Mouse (Mus musculus): Measurements from ENCODE around the gene Pde4b. TPM values are rescaled to one million over a fixed set of nuclear protein-coding genes. Genes with fewer than 3 reads are reported as not detected.

Pde4b gene
- polyA plus RNA-seq, 1 experiment from 2014 or later = 7.0 TPM

DNA sequence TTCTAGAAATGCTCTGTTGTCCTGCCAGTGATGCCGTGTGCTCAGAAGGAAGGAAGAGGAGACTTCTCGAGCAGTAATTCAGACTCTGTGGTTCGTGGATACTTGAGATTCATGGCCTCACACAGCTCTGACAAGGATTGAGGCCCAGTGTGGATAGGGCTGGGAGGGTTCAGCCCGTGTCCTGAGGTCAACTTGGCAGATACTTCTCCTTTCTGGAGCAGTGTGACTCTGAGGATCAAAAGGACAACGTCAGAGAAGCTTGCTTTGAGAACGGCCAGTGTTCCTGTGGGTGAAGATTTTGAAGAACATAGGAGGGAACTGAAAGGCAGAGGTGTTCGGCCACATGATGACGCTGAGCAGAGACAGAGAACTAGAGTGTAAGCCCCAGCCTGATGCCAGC lies 537.6 kb downstream of the Pde4b start:
- 86% methylated on average over 8 of the region's 8 CpGs for WGBS
- H3K27me3 ChIP-seq (ENCODE audit: control insufficient read depth, insufficient read depth, low read length) = no peaks in the 10 kb centered on the region

GRCm38 (mm10) chr4:102627799-102628198 lies 540.5 kb downstream of the Pde4b start:
- 90% methylated on average over 4 of the region's 4 CpGs for WGBS
- no peaks in the 10 kb centered on the region for H3K36me3 ChIP-seq (ENCODE audit: control insufficient read depth, insufficient read depth, low read length)
- ATAC-seq (ENCODE audit: low FRiP score) = no peak
- no peak for DNase-seq (ENCODE audit: low spot score)
- no peak overlapping the region for H3K9ac ChIP-seq (ENCODE audit: low read depth, low read length)
- H3K4me1 ChIP-seq (replicated peaks; ENCODE audit: control insufficient read depth, insufficient read depth, low read length) = no peaks in the 10 kb centered on the region
- no peak overlapping the region for H3K4me2 ChIP-seq (replicated peaks; ENCODE audit: low read depth, low read length)
- H3K9me3 ChIP-seq (ENCODE audit: control insufficient read depth, low read length) = no peaks in the 10 kb centered on the region
- no peak overlapping the region for H3K4me3 ChIP-seq (ENCODE audit: low read depth, low read length)
- no peak overlapping the region for H3K27ac ChIP-seq (ENCODE audit: low read depth, low read length)
- H3K27me3 ChIP-seq (ENCODE audit: control insufficient read depth, insufficient read depth, low read length) = no peaks in the 10 kb centered on the region

More for the DNA sequence above, 537.6 kb downstream of the Pde4b start:
- H3K36me3 ChIP-seq (ENCODE audit: control insufficient read depth, insufficient read depth, low read length) = no peaks in the 10 kb centered on the region
- DNase-seq (ENCODE audit: low spot score) (no peak), ATAC-seq (ENCODE audit: low FRiP score) (no peak)
- H3K4me1 ChIP-seq (replicated peaks; ENCODE audit: control insufficient read depth, insufficient read depth, low read length) = no peaks in the 10 kb centered on the region
- H3K9me3 ChIP-seq (ENCODE audit: control insufficient read depth, low read length) = no peaks in the 10 kb centered on the region
- H3K4me2 ChIP-seq (replicated peaks; ENCODE audit: low read depth, low read length) = no peak overlapping the region
- H3K9ac ChIP-seq (ENCODE audit: low read depth, low read length) = no peak overlapping the region
- no peak overlapping the region for H3K27ac ChIP-seq (ENCODE audit: low read depth, low read length)
- H3K4me3 ChIP-seq (ENCODE audit: low read depth, low read length) = no peak overlapping the region

DNA sequence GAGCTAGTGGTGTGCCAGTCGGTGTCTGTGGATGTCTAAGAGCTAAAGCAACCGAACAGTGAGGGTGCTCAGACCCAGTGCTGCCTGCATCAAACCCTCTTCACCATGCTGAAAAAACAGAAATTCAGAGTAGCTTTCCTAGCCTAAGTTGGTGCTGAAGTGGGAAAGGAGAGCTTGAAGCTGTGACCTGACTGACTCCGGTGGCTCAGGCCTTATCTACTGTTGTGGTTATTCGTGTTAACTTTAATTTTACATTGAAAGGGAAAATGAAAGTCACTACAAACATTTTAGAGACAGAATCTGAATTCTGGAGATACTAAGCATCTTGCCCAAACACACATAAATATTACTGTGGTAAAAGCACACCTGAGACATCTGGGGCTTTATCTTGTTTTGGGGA lies 542.3 kb downstream of the Pde4b start:
- 87% methylated on average over 4 of the region's 4 CpGs for WGBS
- DNase-seq (ENCODE audit: low spot score) = no peak

GRCm38 (mm10) chr4:102630261-102630660 lies 542.9 kb downstream of the Pde4b start:
- DNase-seq (ENCODE audit: low spot score) (no peak), ATAC-seq (ENCODE audit: low FRiP score) (no peak)
- Histone ChIP-seq H3K36me3 (ENCODE audit: control insufficient read depth, insufficient read depth, low read length) (no peaks in the 10 kb centered on the region), H3K9me3 (ENCODE audit: control insufficient read depth, low read length) (no peaks in the 10 kb centered on the region), H3K4me1 (replicated peaks; ENCODE audit: control insufficient read depth, insufficient read depth, low read length) (no peaks in the 10 kb centered on the region), H3K4me3 (ENCODE audit: low read depth, low read length) (no peak overlapping the region), H3K27me3 (ENCODE audit: control insufficient read depth, insufficient read depth, low read length) (no peaks in the 10 kb centered on the region), H3K9ac (ENCODE audit: low read depth, low read length) (no peak overlapping the region), H3K4me2 (replicated peaks; ENCODE audit: low read depth, low read length) (no peak overlapping the region), H3K27ac (ENCODE audit: low read depth, low read length) (no peak overlapping the region)
- WGBS = 49% methylated on average over 6 of the region's 6 CpGs

More for the DNA sequence above, 542.3 kb downstream of the Pde4b start:
- Histone ChIP-seq H3K36me3 (ENCODE audit: control insufficient read depth, insufficient read depth, low read length) (no peaks in the 10 kb centered on the region), H3K4me3 (ENCODE audit: low read depth, low read length) (no peak overlapping the region), H3K9me3 (ENCODE audit: control insufficient read depth, low read length) (no peaks in the 10 kb centered on the region), H3K4me1 (replicated peaks; ENCODE audit: control insufficient read depth, insufficient read depth, low read length) (no peaks in the 10 kb centered on the region), H3K9ac (ENCODE audit: low read depth, low read length) (no peak overlapping the region), H3K27ac (ENCODE audit: low read depth, low read length) (no peak overlapping the region), H3K27me3 (ENCODE audit: control insufficient read depth, insufficient read depth, low read length) (no peaks in the 10 kb centered on the region), H3K4me2 (replicated peaks; ENCODE audit: low read depth, low read length) (no peak overlapping the region)
- ATAC-seq (ENCODE audit: low FRiP score) = no peak

- DNase-seq (ENCODE audit: low spot score) = peak; percentile 17
- H3K4me3 ChIP-seq (ENCODE audit: low read depth, low read length) = no peak overlapping the region
- 55% methylated on average over 3 of the region's 3 CpGs for WGBS
- H3K27ac ChIP-seq (ENCODE audit: low read depth, low read length) = no peak overlapping the region
- H3K27me3 ChIP-seq (ENCODE audit: control insufficient read depth, insufficient read depth, low read length) = no peaks in the 10 kb centered on the region
- no peaks in the 10 kb centered on the region for H3K36me3 ChIP-seq (ENCODE audit: control insufficient read depth, insufficient read depth, low read length)
- H3K9me3 ChIP-seq (ENCODE audit: control insufficient read depth, low read length) = no peaks in the 10 kb centered on the region
- H3K4me2 ChIP-seq (replicated peaks; ENCODE audit: low read depth, low read length) = no peak overlapping the region
- no peaks in the 10 kb centered on the region for H3K4me1 ChIP-seq (replicated peaks; ENCODE audit: control insufficient read depth, insufficient read depth, low read length)
- H3K9ac ChIP-seq (ENCODE audit: low read depth, low read length) = no peak overlapping the region
- ATAC-seq (ENCODE audit: low FRiP score) = no peak
Observed at GRCm38 (mm10) chr4:102631624-102632023, 544.3 kb downstream of the Pde4b start.

- Histone ChIP-seq H3K9me3 (ENCODE audit: control insufficient read depth, low read length) (no peaks in the 10 kb centered on the region), H3K9ac (ENCODE audit: low read depth, low read length) (no peak overlapping the region), H3K4me2 (replicated peaks; ENCODE audit: low read depth, low read length) (no peak overlapping the region), H3K27ac (ENCODE audit: low read depth, low read length) (no peak overlapping the region), H3K4me1 (replicated peaks; ENCODE audit: control insufficient read depth, insufficient read depth, low read length) (no peaks in the 10 kb centered on the region), H3K36me3 (ENCODE audit: control insufficient read depth, insufficient read depth, low read length) (no peaks in the 10 kb centered on the region), H3K27me3 (ENCODE audit: control insufficient read depth, insufficient read depth, low read length) (no peaks in the 10 kb centered on the region), H3K4me3 (ENCODE audit: low read depth, low read length) (no peak overlapping the region)
- ATAC-seq (ENCODE audit: low FRiP score) (no peak), DNase-seq (ENCODE audit: low spot score) (no peak)
- WGBS = 92% methylated on average over 5 of the region's 5 CpGs
Observed at GRCm38 (mm10) chr4:102633241-102633640, 545.9 kb downstream of the Pde4b start.

DNA sequence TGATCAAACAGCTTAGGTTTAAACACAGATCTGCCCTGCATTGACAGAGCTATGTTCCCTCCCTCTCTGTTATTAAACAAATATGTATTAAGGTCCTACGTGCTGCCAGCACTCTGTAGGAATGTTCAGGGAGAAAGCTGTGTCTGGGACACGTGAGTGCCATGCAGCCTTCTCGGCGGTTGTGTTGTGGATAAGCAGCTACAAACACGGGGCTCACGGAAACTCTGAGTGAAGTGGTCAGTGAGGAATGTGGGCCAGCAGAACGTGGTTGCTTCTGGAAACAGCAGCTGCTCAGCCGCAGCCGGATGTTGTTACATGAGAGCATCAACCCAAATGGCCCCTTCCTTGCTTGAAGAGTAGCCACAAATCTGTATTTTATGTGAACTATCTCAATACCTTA lies 547.9 kb downstream of the Pde4b start:
- Histone ChIP-seq H3K27me3 (ENCODE audit: control insufficient read depth, insufficient read depth, low read length) (no peaks in the 10 kb centered on the region), H3K4me1 (replicated peaks; ENCODE audit: control insufficient read depth, insufficient read depth, low read length) (no peaks in the 10 kb centered on the region), H3K36me3 (ENCODE audit: control insufficient read depth, insufficient read depth, low read length) (no peaks in the 10 kb centered on the region), H3K4me2 (replicated peaks; ENCODE audit: low read depth, low read length) (no peak overlapping the region), H3K27ac (ENCODE audit: low read depth, low read length) (no peak overlapping the region), H3K4me3 (ENCODE audit: low read depth, low read length) (no peak overlapping the region), H3K9ac (ENCODE audit: low read depth, low read length) (no peak overlapping the region), H3K9me3 (ENCODE audit: control insufficient read depth, low read length) (no peaks in the 10 kb centered on the region)
- 77% methylated on average over 9 of the region's 9 CpGs for WGBS
- ATAC-seq (ENCODE audit: low FRiP score) = no peak
- no peak for DNase-seq (ENCODE audit: low spot score)

- H3K4me3 ChIP-seq (ENCODE audit: low read depth, low read length) = no peak overlapping the region
- H3K27me3 ChIP-seq (ENCODE audit: control insufficient read depth, insufficient read depth, low read length) = no peaks in the 10 kb centered on the region
- no peak overlapping the region for H3K9ac ChIP-seq (ENCODE audit: low read depth, low read length)
- 84% methylated on average over 8 of the region's 8 CpGs for WGBS
- no peaks in the 10 kb centered on the region for H3K9me3 ChIP-seq (ENCODE audit: control insufficient read depth, low read length)
- H3K4me1 ChIP-seq (replicated peaks; ENCODE audit: control insufficient read depth, insufficient read depth, low read length) = no peaks in the 10 kb centered on the region
- H3K36me3 ChIP-seq (ENCODE audit: control insufficient read depth, insufficient read depth, low read length) = no peaks in the 10 kb centered on the region
- no peak for DNase-seq (ENCODE audit: low spot score)
- ATAC-seq (ENCODE audit: low FRiP score) = no peak
- no peak overlapping the region for H3K4me2 ChIP-seq (replicated peaks; ENCODE audit: low read depth, low read length)
- H3K27ac ChIP-seq (ENCODE audit: low read depth, low read length) = no peak overlapping the region
Observed at GRCm38 (mm10) chr4:102635944-102636343, 548.6 kb downstream of the Pde4b start.

DNA sequence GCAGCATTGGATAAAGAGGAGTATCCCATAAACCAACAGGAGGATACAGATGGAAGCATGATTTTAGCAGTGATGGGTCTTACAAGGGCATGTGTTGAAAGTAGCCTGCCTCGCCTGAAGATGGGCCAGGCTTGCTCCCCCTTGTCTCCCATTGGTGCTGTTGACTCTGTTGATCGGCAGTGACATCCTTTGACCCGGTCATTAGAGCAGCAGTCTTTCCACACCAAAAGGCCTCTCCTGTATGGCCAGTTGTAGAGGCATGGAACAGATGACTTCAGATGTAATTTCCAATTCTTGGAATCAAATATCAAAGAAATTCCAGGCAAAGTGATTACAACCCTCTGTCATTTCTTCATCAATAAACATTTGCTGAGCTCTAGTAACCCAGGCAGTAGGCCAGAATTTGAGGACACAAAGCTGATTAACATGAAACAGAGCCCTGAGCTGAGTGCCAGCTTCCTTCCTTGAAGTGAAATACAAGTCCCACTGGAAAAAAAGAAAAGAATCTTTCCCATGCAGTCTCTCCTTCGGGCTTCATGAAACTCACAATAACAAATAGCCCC lies 550.1 kb downstream of the Pde4b start:
- no peak overlapping the region for H3K4me2 ChIP-seq (replicated peaks; ENCODE audit: low read depth, low read length)
- WGBS = 88% methylated on average over 4 of the region's 4 CpGs
- H3K27ac ChIP-seq (ENCODE audit: low read depth, low read length) = no peak overlapping the region
- ATAC-seq (ENCODE audit: low FRiP score) = no peak
- no peak for DNase-seq (ENCODE audit: low spot score)
- H3K4me3 ChIP-seq (ENCODE audit: low read depth, low read length) = no peak overlapping the region
- no peaks in the 10 kb centered on the region for H3K4me1 ChIP-seq (replicated peaks; ENCODE audit: control insufficient read depth, insufficient read depth, low read length)
- H3K9ac ChIP-seq (ENCODE audit: low read depth, low read length) = no peak overlapping the region
- no peaks in the 10 kb centered on the region for H3K27me3 ChIP-seq (ENCODE audit: control insufficient read depth, insufficient read depth, low read length)
- H3K9me3 ChIP-seq (ENCODE audit: control insufficient read depth, low read length) = no peaks in the 10 kb centered on the region
- no peaks in the 10 kb centered on the region for H3K36me3 ChIP-seq (ENCODE audit: control insufficient read depth, insufficient read depth, low read length)

Data from hindbrain, embryonic 11.5 days (tissue).